Mouse (Mus musculus) forebrain, embryonic 11.5 days (tissue): ENCODE measurements around the gene Ell2. TPM values are rescaled to one million over a fixed set of nuclear protein-coding genes. Genes with fewer than 3 reads are reported as not detected.

Experiments
- ATAC-seq: fragments of 200-750 bp; cut with Nextera tagmentation; replicated peaks from 2 replicates; pipeline ENCODE4 v1.8.0; 2017; ENCODE audit warnings: moderate TSS enrichment; ENCODE audit not compliant: low FRiP score
- DNase-seq: peaks from one replicate; pipeline ENCODE4 v3.0.0-alpha.2; 2017; ENCODE audit warnings: low spot score
- H3K27ac ChIP-seq: fragments of 300-500 bp; sonication (generic); 2 replicates; pipeline ENCODE4 v1.5.1; 2014; ENCODE audit warnings: low read depth, low read length
- H3K27me3 ChIP-seq: fragments of 300-500 bp; sonication (generic); 2 replicates; pipeline ENCODE4 v1.6.1; 2014; ENCODE audit warnings: mild to moderate bottlenecking, low read length, mixed read lengths; ENCODE audit not compliant: control insufficient read depth, insufficient read depth
- H3K36me3 ChIP-seq: fragments of 300-500 bp; sonication (generic); 2 replicates; pipeline ENCODE4 v1.6.1; 2014; ENCODE audit warnings: mild to moderate bottlenecking, low read length, moderate library complexity, mixed read lengths; ENCODE audit not compliant: control insufficient read depth, insufficient read depth
- H3K4me1 ChIP-seq: fragments of 300-500 bp; sonication (generic); replicated peaks from 2 replicates; pipeline ENCODE4 v1.6.1; 2014; ENCODE audit warnings: low read length, mixed read lengths; ENCODE audit not compliant: control insufficient read depth, insufficient read depth
- H3K4me2 ChIP-seq: fragments of 300-500 bp; sonication (generic); 2 replicates; pipeline ENCODE4 v1.6.1; 2014; ENCODE audit warnings: low read depth, mild to moderate bottlenecking, low read length, moderate library complexity, mixed read lengths; ENCODE audit not compliant: severe bottlenecking
- H3K4me3 ChIP-seq: fragments of 300-500 bp; sonication (generic); 2 replicates; pipeline ENCODE4 v1.5.1; 2014; ENCODE audit warnings: low read depth, low read length
- H3K9ac ChIP-seq: fragments of 300-500 bp; sonication (generic); 2 replicates; pipeline ENCODE4 v1.6.1; 2014; ENCODE audit warnings: low read length
- H3K9me3 ChIP-seq: fragments of 300-500 bp; sonication (generic); 2 replicates; pipeline ENCODE4 v1.6.1; 2016; ENCODE audit warnings: low read length, mixed read lengths; ENCODE audit not compliant: control insufficient read depth
- WGBS: fragments of 180-500 bp; shearing (Covaris S2); extraction: QIAGEN DNeasy Blood & Tissue Kit; methylation state at CpG from one replicate; pipeline ENCODE4 v1.1.7; 2014; 5-methylcytosine and 5-hydroxymethylcytosine counted together
- polyA plus RNA-seq: library from polyadenylated mRNA; unstranded; fragments of >200 nt; fragmentation: Nextera tagmentation; extraction: Ambion mirVana; gene quantifications from 2 replicates; pipeline ENCODE4 v1.2.1, GENCODE M21; 2014

Gene Ell2
- polyA plus RNA-seq: 3.3 and 3.5 TPM in 2 replicates

DNA sequence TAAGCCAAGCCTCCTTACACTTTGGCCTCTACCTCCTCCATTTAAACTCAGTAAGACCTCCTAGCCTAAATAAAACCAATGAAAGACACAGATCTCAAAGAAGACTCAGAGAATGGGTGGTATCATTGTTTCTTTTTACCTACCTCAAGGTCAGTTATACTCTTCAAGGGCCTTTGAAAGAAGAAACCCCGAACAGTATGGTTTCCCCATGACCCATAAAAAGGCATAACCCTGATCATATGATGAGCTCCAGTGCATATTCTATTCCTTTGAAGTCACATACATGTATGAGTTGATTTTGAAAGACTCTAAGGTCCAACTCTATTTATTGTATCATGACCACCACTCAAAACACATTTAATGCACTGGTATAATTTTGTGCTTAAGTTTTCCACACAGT is at the start of gene Ell2:
Gene Ell2 (plus strand): TSS at position 301 of the 400 bp plus-strand sequence.
- Histone ChIP-seq H3K27ac (no peak within 1 kb of the TSS), H3K4me2 (peak within 1 kb of the TSS; percentile 56), H3K27me3 (peaks cover 3% of the 10 kb centered on the region; the same call in 1 of the 2 replicates), H3K4me1 (no peaks in the 10 kb centered on the region; the same call in 1 of the 2 replicates), H3K36me3 (no peaks in the 10 kb centered on the region), H3K4me3 (peak within 1 kb of the TSS; percentile 70), H3K9ac (peak within 1 kb of the TSS; percentile 53), H3K9me3 (no peaks in the 10 kb centered on the region)
- WGBS: 100% methylated on average over 1 of the region's 1 CpGs
- ATAC-seq (no peak), DNase-seq (no peak)

DNA sequence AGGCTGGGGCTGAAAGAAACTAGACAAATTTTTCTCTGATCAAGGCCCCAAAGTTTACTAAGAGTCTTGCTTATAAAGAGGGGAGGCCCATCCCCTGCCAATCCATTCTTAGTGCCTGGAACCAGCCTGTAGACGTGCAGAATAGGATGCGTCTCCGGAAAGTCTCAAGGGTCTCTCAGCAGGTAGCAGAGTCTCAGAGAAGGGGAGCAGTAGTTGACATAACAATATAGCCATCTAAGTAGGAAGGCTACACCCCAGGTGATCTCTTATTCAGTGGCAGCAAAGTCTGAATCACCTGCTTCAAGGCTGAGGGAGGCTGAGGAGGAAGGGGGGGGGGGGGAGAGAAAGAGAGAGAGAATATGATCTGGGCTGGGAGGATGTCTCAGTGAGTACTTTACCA is 21.1 kb upstream of the Ell2 start:
- Histone ChIP-seq H3K27me3 (no peaks in the 10 kb centered on the region), H3K9me3 (no peaks in the 10 kb centered on the region), H3K4me2 (no peak overlapping the region), H3K4me1 (no peaks in the 10 kb centered on the region), H3K27ac (no peak overlapping the region), H3K36me3 (no peaks in the 10 kb centered on the region), H3K9ac (no peak overlapping the region), H3K4me3 (no peak overlapping the region)
- 26% methylated on average over 3 of the region's 3 CpGs for WGBS
- ATAC-seq: no peak
- no peak for DNase-seq

DNA sequence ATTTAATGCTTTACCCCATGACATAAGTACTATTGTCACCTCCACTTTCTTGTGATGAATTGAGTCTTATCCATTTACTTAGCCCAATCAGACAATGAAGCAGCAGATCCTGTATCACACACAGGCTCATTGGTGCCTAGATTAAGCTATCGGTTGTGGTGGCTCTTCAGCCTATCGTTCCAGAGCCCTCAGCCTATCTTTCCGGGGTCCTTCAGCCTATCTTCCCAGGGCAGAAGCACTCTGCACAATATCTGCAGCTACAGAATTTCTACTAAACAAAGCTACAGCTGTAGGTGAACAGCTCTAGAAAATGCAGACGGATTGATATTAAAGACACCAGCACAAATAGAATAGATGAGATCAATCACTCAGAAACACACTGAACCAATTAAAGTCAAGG is 19.6 kb upstream of the Ell2 start:
- H3K9me3 ChIP-seq: no peaks in the 10 kb centered on the region
- ATAC-seq: no peak
- 87% methylated on average over 4 of the region's 4 CpGs for WGBS
- no peak overlapping the region for H3K9ac ChIP-seq
- no peaks in the 10 kb centered on the region for H3K36me3 ChIP-seq
- no peak overlapping the region for H3K4me3 ChIP-seq
- no peak overlapping the region for H3K4me2 ChIP-seq
- no peak overlapping the region for H3K27ac ChIP-seq
- DNase-seq: no peak
- H3K4me1 ChIP-seq: no peaks in the 10 kb centered on the region
- H3K27me3 ChIP-seq: no peaks in the 10 kb centered on the region

DNA sequence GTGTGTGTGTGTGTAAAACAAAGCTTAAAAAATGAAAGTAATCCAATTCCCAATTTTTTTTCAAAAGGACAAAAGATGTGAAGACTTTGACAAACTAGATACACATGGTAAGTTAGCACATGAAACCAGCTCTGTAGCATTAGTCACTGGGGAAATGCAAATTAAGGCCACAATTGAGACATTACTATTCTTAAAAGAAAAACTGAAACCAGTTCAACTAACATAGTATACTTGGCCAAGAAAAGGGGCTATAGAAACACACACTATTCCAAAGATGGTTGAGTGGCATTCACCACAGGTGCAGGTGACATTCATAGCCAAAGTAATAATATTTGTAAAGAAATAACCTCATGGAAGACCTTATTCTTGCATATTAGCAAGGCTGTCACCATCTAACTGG is 14.9 kb upstream of the Ell2 start:
- no peak overlapping the region for H3K4me2 ChIP-seq
- H3K4me3 ChIP-seq: no peak overlapping the region
- ATAC-seq: no peak
- no peaks in the 10 kb centered on the region for H3K9me3 ChIP-seq
- H3K9ac ChIP-seq: no peak overlapping the region
- no peaks in the 10 kb centered on the region for H3K36me3 ChIP-seq
- no peak overlapping the region for H3K27ac ChIP-seq
- no peaks in the 10 kb centered on the region for H3K4me1 ChIP-seq
- no peaks in the 10 kb centered on the region for H3K27me3 ChIP-seq
- no peak for DNase-seq

DNA sequence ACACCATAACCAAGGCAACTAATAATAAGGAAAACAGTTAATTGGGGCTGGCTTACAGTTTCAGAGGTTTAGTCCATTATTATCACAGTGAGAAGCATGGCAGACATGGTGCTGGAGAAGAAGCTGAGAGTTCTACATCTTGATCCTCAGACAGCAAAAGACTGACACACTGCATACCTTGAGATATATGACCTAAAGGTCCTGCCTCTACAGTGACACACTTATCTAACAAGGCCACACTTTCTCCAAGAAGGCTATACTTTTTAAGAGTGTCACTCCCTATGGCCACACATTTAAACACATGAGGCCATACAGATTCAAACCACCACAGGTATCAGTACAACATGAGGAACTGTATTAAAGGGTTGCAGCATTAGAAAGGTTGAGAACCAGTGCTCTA is 13.5 kb upstream of the Ell2 start:
- no peak for ATAC-seq
- Histone ChIP-seq H3K9me3 (no peaks in the 10 kb centered on the region), H3K27me3 (no peaks in the 10 kb centered on the region)

DNA sequence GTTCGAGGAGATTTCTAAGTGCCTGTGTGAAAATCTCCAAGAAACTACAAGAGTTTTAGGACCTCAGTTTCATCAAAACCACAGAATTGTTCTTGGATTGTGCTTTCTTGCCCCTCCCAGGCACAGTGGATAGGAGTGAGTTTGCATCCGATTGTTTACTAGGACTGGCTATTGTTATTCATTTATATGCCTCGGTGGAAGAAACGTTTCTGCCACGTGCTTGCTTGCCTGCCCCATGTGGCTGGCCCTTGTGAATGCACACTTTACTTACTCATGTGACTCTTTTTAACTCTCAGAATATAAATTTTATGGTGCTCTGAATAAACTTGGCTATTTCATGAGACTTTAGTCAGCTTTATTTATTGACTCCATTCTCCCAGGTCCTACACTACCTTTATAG is 3.7 kb upstream of the Ell2 start:
- no peak overlapping the region for H3K27ac ChIP-seq
- ATAC-seq: no peak
- 50% methylated on average over 5 of the region's 5 CpGs for WGBS
- DNase-seq: no peak
- no peak overlapping the region for H3K4me2 ChIP-seq
- H3K36me3 ChIP-seq: no peaks in the 10 kb centered on the region
- no peak overlapping the region for H3K4me3 ChIP-seq
- no peak overlapping the region for H3K9ac ChIP-seq
- H3K9me3 ChIP-seq: no peaks in the 10 kb centered on the region
- H3K4me1 ChIP-seq: no peaks in the 10 kb centered on the region
- no peaks in the 10 kb centered on the region for H3K27me3 ChIP-seq

More for the DNA sequence above, 13.5 kb upstream of the Ell2 start:
- Histone ChIP-seq H3K4me3 (no peak overlapping the region), H3K36me3 (no peaks in the 10 kb centered on the region), H3K27ac (no peak overlapping the region), H3K4me2 (no peak overlapping the region), H3K9ac (no peak overlapping the region), H3K4me1 (no peaks in the 10 kb centered on the region)
- no peak for DNase-seq

DNA sequence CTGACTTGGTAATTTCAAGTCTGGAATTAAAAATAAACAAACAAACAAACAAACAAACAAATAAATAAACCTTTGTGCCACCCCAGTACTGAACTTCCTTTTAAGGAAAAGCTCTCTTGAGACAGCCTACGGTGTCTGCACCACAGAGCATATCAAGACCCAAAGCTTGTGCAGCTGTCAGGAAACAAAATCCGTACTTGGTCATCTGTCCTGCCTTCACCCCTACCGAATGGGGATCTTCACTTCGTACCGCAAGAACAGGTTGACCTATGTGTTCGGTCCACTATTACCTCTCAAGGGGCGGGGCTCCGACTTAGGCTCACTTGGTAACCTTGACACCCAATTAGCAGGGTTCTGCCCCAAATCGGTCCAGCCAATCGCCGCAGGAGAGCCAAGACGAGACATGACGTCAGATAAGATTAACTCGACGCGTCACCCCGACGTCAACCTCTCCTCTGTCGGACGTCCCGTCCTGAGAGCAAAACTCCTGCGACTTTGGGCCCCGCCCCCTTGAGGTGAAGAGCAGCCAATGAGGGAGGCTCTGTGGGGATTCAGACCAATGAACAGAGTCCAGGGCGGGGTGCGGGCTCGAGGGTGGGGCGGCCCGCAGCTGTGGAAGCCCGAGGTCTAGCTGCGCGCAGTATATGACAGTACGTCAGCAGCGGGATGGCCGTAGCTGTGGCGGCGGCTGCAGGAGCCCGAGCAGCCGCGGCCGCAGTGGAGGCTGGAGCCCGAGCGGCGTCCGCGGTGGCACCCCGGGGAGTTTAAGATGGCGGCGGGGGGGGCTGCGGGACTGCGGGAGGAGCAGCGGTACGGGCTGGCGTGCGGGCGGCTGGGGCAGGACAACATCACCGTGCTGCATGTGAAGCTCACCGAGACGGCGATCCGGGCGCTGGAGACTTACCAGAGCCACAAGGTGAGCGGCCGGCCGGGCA is 592 bp downstream of the Ell2 start:
- Histone ChIP-seq H3K4me2 (peak overlapping the region; percentile 56), H3K27ac (no peak overlapping the region), H3K9me3 (no peaks in the 10 kb centered on the region), H3K27me3 (peaks cover 3% of the 10 kb centered on the region; the same call in 1 of the 2 replicates), H3K36me3 (no peaks in the 10 kb centered on the region), H3K4me3 (peak overlapping the region; percentile 70), H3K4me1 (no peaks in the 10 kb centered on the region; the same call in 1 of the 2 replicates), H3K9ac (peak overlapping the region; percentile 53)
- ATAC-seq: peak; percentile 100
- DNase-seq: peak; percentile 93
- 8% methylated on average over 60 of the region's 64 CpGs for WGBS

DNA sequence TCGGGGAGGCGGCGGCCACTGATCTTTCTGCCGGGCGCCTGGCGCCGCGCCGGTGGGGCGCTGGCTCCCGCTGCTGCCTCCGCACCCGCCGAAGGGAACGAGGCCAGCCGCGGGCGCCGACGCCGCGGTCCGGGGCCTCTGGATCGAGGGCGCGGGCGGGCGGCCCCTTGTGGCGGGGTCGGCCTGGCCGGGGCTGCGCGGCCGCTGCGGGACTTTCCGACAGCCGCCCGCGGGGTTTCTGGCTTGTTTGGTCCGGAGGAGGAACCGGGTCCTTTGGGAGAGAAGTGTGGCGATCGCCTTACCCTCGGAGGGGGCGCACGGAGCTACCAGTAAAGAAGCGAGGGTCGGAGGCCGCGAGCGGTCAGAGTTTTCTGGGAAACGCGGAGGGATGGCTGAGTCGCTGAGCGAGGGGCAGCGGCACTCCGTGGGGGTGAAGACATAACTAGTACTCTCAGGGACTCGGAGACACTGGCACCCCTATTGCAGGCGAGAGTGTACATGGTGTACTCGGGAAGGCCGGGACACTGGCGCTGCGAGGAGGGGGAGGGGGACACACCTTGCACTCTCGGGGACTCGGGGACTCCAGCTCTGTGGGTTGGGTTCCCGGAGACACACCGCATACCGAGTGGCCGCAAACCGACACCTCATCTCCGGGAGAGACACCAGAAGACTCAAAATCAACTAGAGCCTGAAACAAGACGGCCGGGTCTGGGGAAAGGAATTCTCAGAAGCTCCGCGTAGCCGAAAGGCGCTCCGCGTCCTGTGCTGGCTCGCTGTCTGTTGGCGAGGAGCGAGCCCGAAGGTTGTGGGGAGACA is 1.5 kb downstream of the Ell2 start:
- Histone ChIP-seq H3K27ac (no peak overlapping the region), H3K9ac (peak overlapping the region; percentile 53), H3K4me2 (peak overlapping the region; percentile 56), H3K9me3 (no peaks in the 10 kb centered on the region), H3K36me3 (no peaks in the 10 kb centered on the region), H3K4me1 (no peaks in the 10 kb centered on the region; the same call in 1 of the 2 replicates), H3K4me3 (peak overlapping the region; percentile 70), H3K27me3 (peaks cover 3% of the 10 kb centered on the region; the same call in 1 of the 2 replicates)
- WGBS: under 1% methylated on average over 69 of the region's 83 CpGs
- peak; percentile 76 for DNase-seq
- peak; percentile 66 for ATAC-seq
